Mouse (Mus musculus): ENCODE measurements around the gene Pan2. TPM values are rescaled to one million over a fixed set of nuclear protein-coding genes. Genes with fewer than 3 reads are reported as not detected.
A peak's percentile ranks its signal among the peaks of the same experiment; 100 is the strongest.

Gene Pan2
- polyA plus RNA-seq, 1 experiment: 23.6 TPM

GRCm38 (mm10) chr10:128336195-128336594 is 33.1 kb downstream of the Pan2 start:
- DNase-seq (ENCODE audit: low read depth): no peak

- no peak for DNase-seq (ENCODE audit: low read depth)
Measured at GRCm38 (mm10) chr10:128336597-128336996, 33.5 kb downstream of the Pan2 start.

GRCm38 (mm10) chr10:128337306-128338181 is 34.4 kb downstream of the Pan2 start, which contains the start of gene Cs:
Gene Cs (plus strand): TSS chr10:128337734.
- no peak for DNase-seq (ENCODE audit: low read depth)

GRCm38 (mm10) chr10:128338415-128338814 is 35.3 kb downstream of the Pan2 start:
- no peak for DNase-seq (ENCODE audit: low read depth)

- no peak for DNase-seq (ENCODE audit: low read depth)
Measured at GRCm38 (mm10) chr10:128338948-128339347, 35.8 kb downstream of the Pan2 start.

- DNase-seq (ENCODE audit: low read depth): no peak
Measured at GRCm38 (mm10) chr10:128340257-128340656, 37.1 kb downstream of the Pan2 start.

- DNase-seq (ENCODE audit: low read depth): no peak
Measured at GRCm38 (mm10) chr10:128343436-128343835, 40.3 kb downstream of the Pan2 start.

GRCm38 (mm10) chr10:128344568-128345275 is 41.6 kb downstream of the Pan2 start:
- DNase-seq (ENCODE audit: low read depth): no peak

- no peak for DNase-seq (ENCODE audit: low read depth)
Measured at GRCm38 (mm10) chr10:128347541-128347940, 44.4 kb downstream of the Pan2 start.

- no peak for DNase-seq (ENCODE audit: low read depth)
Measured at GRCm38 (mm10) chr10:128358796-128359195, 55.7 kb downstream of the Pan2 start.

GRCm38 (mm10) chr10:128359226-128359625 is 56.1 kb downstream of the Pan2 start:
- DNase-seq (ENCODE audit: low read depth): no peak

GRCm38 (mm10) chr10:128361836-128362235 is 58.7 kb downstream of the Pan2 start:
- no peak for DNase-seq (ENCODE audit: low read depth)

GRCm38 (mm10) chr10:128362568-128362967 is 59.4 kb downstream of the Pan2 start:
- DNase-seq (ENCODE audit: low read depth): no peak

GRCm38 (mm10) chr10:128367899-128368401 is 64.8 kb downstream of the Pan2 start:
- DNase-seq (ENCODE audit: low read depth): no peak

GRCm38 (mm10) chr10:128368402-128369217 is 65.5 kb downstream of the Pan2 start, which contains the start of gene Coq10a:
Gene Coq10a (minus strand): TSS chr10:128368997.
- peak; percentile 58 for DNase-seq (ENCODE audit: low read depth)

- no peak for DNase-seq (ENCODE audit: low read depth)
Measured at GRCm38 (mm10) chr10:128369218-128369543, 66.0 kb downstream of the Pan2 start.

GRCm38 (mm10) chr10:128369599-128369998 is 66.5 kb downstream of the Pan2 start:
- DNase-seq (ENCODE audit: low read depth): no peak

- DNase-seq (ENCODE audit: low read depth): no peak
Measured at GRCm38 (mm10) chr10:128370021-128370420, 66.9 kb downstream of the Pan2 start.

GRCm38 (mm10) chr10:128370601-128371000 is 67.5 kb downstream of the Pan2 start:
- no peak for DNase-seq (ENCODE audit: low read depth)
